ENCODE assay signal across 25 mouse cellular contexts in genomic region chr9:109552483-109552882, GRCm38 (mm10). TPM values are rescaled to one million over a fixed set of nuclear protein-coding genes. Genes with fewer than 3 reads are reported as not detected.
"Had no signal": no experiment of that assay in that cellular context is flagged by ENCODE, and none has a peak within 500 bp of the region (broad histone marks: within the 10 kb centered on the region; RNA-seq: fewer than 3 reads in every experiment).

No protein-coding gene starts in this region.

- ATAC-seq: intestine, postnatal 0 days; liver, postnatal 0 days; lung, postnatal 0 days; midbrain, embryonic 15.5 days had no signal

- H3K4me1 ChIP-seq: limb, embryonic 12.5 days; limb, embryonic 15.5 days; midbrain, embryonic 12.5 days; midbrain, embryonic 15.5 days; neural tube, embryonic 12.5 days; neural tube, embryonic 15.5 days had no signal

- H3K36me3 ChIP-seq: limb, embryonic 12.5 days; limb, embryonic 15.5 days; midbrain, embryonic 12.5 days; midbrain, embryonic 15.5 days; neural tube, embryonic 12.5 days; neural tube, embryonic 15.5 days had no signal

- H3K27ac ChIP-seq: limb, embryonic 12.5 days; limb, embryonic 15.5 days; liver, embryonic 14.5 days; macrophage; midbrain, embryonic 12.5 days; midbrain, embryonic 15.5 days; neural tube, embryonic 12.5 days; neural tube, embryonic 15.5 days; stomach, postnatal 0 days had no signal

- H3K4me3 ChIP-seq: limb, embryonic 12.5 days; limb, embryonic 15.5 days; midbrain, embryonic 12.5 days; midbrain, embryonic 15.5 days; neural tube, embryonic 12.5 days; neural tube, embryonic 15.5 days had no signal

- DNase-seq: kidney, adult 9 months; kidney, postnatal 14 days; left cerebral cortex, postnatal 4 days; liver, postnatal 0 days; lung, embryonic 14.5 days; right cerebral cortex, adult 18-20 months; right cerebral cortex, postnatal 14 days; right cerebral cortex, postnatal 4 days; thymus, postnatal 25 days had no signal

- H3K27me3 ChIP-seq: limb, embryonic 12.5 days; limb, embryonic 15.5 days; midbrain, embryonic 12.5 days; midbrain, embryonic 15.5 days; neural tube, embryonic 12.5 days; neural tube, embryonic 15.5 days had no signal

RNA-seq across cellular contexts. Expression of gene Fbxw15, which starts 15.6 kb away (rescaled TPM):
- polyA plus RNA-seq: intestine, postnatal 0 days; large intestine, adult 2 months; limb, embryonic 12.5 days; limb, embryonic 15.5 days; liver, embryonic 11.5 days; liver, postnatal 0 days; lung, embryonic 14.5 days; lung, postnatal 0 days; macrophage; midbrain, embryonic 12.5 days; midbrain, embryonic 15.5 days; neural tube, embryonic 12.5 days; neural tube, embryonic 15.5 days; stomach, embryonic 14.5 days; stomach, postnatal 0 days; thymus, postnatal 0 days had no signal

RNA-seq across cellular contexts. Expression of gene Fbxw19, which starts 56.8 kb away (rescaled TPM):
- polyA plus RNA-seq: intestine, postnatal 0 days; kidney, embryonic 16.5 days; large intestine, adult 2 months; limb, embryonic 12.5 days; limb, embryonic 15.5 days; liver, embryonic 11.5 days; liver, embryonic 14.5 days; liver, postnatal 0 days; lung, embryonic 14.5 days; lung, postnatal 0 days; macrophage; midbrain, embryonic 12.5 days; midbrain, embryonic 15.5 days; neural tube, embryonic 12.5 days; neural tube, embryonic 15.5 days; stomach, embryonic 14.5 days; stomach, postnatal 0 days; thymus, postnatal 0 days had no signal
